Mouse (Mus musculus): ENCODE measurements around the gene Mlxipl. TPM values are rescaled to one million over a fixed set of nuclear protein-coding genes. Genes with fewer than 3 reads are reported as not detected.
"Not testable (repeated sequence)": the region's sequence is repeated elsewhere in the genome, so short reads cannot be mapped to it uniquely, and the experiment has no call there.

Mlxipl gene
- 3.8 and 4.7 TPM in 2 replicates for polyA plus RNA-seq (2015; fragmentation: Nextera tagmentation; extraction: Ambion mirVana)

- Histone ChIP-seq H3K36me3 (ENCODE audit: control insufficient read depth, insufficient read depth, low read length) (no peaks in the 10 kb centered on the region), H3K9ac (ENCODE audit: low read length) (0 out of 2 replicates have a peak within 1 kb of the TSS, but pooled peaks have one; percentile 35), H3K27ac (ENCODE audit: low read length) (no peak within 1 kb of the TSS), H3K4me1 (ENCODE audit: control insufficient read depth, insufficient read depth, low read length) (no peaks in the 10 kb centered on the region), H3K27me3 (ENCODE audit: control insufficient read depth, insufficient read depth, low read length) (peaks cover 37% of the 10 kb centered on the region), H3K4me3 (replicated peaks; ENCODE audit: low read length) (peak within 1 kb of the TSS; percentile 12; the same call in 1 of the 2 replicates), H3K9me3 (replicated peaks; ENCODE audit: control insufficient read depth, low read length) (no peaks in the 10 kb centered on the region), H3K4me2 (ENCODE audit: low read depth, low read length) (peak within 1 kb of the TSS; percentile 38)
- peak; percentile 50; the same call in 1 of the 2 replicates for ATAC-seq (ENCODE audit: insufficient read depth, low FRiP score)
- 2% methylated on average over 39 of the region's 39 CpGs for WGBS
These were observed at the start of gene Mlxipl for GRCm38 (mm10) chr5:135089653-135090052. Gene Mlxipl, plus strand, starts transcription at chr5:135089890.

- 57% methylated on average over 6 of the region's 6 CpGs for WGBS
- Histone ChIP-seq H3K9ac (ENCODE audit: low read length) (no peak overlapping the region), H3K27ac (ENCODE audit: low read length) (no peak overlapping the region), H3K27me3 (ENCODE audit: control insufficient read depth, insufficient read depth, low read length) (no peaks in the 10 kb centered on the region), H3K4me2 (ENCODE audit: low read depth, low read length) (no peak overlapping the region), H3K36me3 (ENCODE audit: control insufficient read depth, insufficient read depth, low read length) (0 out of 2 replicates have a peak, but pooled peaks cover 8% of the 10 kb centered on the region), H3K9me3 (replicated peaks; ENCODE audit: control insufficient read depth, low read length) (no peaks in the 10 kb centered on the region), H3K4me3 (replicated peaks; ENCODE audit: low read length) (no peak overlapping the region), H3K4me1 (ENCODE audit: control insufficient read depth, insufficient read depth, low read length) (no peaks in the 10 kb centered on the region)
- ATAC-seq (ENCODE audit: insufficient read depth, low FRiP score): no peak
These were observed 49.6 kb upstream of the Mlxipl start for GRCm38 (mm10) chr5:135040059-135040458.

DNA sequence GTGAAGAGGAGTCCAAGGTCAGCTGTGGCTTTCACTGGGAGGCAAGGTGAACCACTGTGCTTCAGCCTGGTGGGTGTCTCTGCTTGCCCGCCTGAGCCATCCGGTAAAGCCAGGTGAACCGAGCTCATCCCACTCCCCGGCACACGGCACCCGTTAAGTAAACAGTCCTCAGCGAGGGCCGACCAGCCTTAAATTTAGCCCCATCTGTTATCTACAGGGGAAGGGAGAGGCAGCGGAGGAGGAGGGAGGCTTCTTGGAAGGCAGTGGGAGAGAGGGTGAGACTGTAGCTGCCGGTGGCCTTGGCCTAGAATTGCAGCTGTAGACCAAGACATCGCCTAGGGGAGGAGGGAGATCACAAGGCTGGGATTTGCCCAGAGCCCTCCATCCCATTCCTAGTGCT is 48.9 kb upstream of the Mlxipl start:
- H3K4me1 ChIP-seq (ENCODE audit: control insufficient read depth, insufficient read depth, low read length): no peaks in the 10 kb centered on the region
- no peak for ATAC-seq (ENCODE audit: insufficient read depth, low FRiP score)
- no peak overlapping the region for H3K9ac ChIP-seq (ENCODE audit: low read length)
- H3K36me3 ChIP-seq (ENCODE audit: control insufficient read depth, insufficient read depth, low read length): 0 out of 2 replicates have a peak, but pooled peaks cover 8% of the 10 kb centered on the region
- no peak overlapping the region for H3K4me3 ChIP-seq (replicated peaks; ENCODE audit: low read length)
- no peaks in the 10 kb centered on the region for H3K9me3 ChIP-seq (replicated peaks; ENCODE audit: control insufficient read depth, low read length)
- WGBS: 32% methylated on average over 11 of the region's 11 CpGs
- H3K27me3 ChIP-seq (ENCODE audit: control insufficient read depth, insufficient read depth, low read length): no peaks in the 10 kb centered on the region
- H3K4me2 ChIP-seq (ENCODE audit: low read depth, low read length): no peak overlapping the region
- H3K27ac ChIP-seq (ENCODE audit: low read length): no peak overlapping the region

DNA sequence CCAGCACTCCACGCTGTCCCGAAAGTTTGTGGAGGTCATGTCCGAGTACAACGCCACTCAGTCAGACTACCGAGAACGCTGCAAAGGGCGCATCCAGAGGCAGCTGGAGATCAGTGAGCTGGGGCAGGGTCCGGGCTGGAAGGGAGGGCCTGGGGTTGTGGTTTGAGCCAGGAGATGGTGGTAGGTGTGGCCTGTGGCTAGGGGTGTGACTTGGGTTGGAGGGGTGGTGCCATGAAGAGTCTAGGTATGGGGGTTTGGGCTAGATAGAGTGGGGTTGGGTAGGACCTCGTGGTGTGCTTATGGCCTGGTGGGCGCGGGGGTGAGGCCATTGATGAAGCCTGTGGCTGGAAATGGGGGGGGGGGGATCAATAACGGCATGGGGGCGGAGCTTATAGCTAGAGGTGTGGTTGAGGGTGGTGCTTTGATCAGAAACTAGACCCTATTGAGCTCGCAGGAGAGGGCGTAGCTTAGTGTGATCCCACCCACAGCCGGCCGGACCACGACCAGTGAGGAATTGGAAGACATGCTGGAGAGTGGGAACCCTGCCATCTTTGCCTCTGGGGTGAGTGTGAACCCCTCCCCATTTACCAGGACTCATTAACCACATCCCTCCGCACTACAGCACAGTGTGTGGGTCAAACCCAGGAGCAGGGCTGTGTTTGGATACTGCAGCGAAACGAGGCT is 47.4 kb upstream of the Mlxipl start:
- Histone ChIP-seq H3K9ac (ENCODE audit: low read length) (no peak overlapping the region), H3K27me3 (ENCODE audit: control insufficient read depth, insufficient read depth, low read length) (no peaks in the 10 kb centered on the region), H3K9me3 (replicated peaks; ENCODE audit: control insufficient read depth, low read length) (no peaks in the 10 kb centered on the region), H3K36me3 (ENCODE audit: control insufficient read depth, insufficient read depth, low read length) (peaks cover 8% of the 10 kb centered on the region; the same call in 1 of the 2 replicates), H3K4me3 (replicated peaks; ENCODE audit: low read length) (no peak overlapping the region), H3K4me1 (ENCODE audit: control insufficient read depth, insufficient read depth, low read length) (no peaks in the 10 kb centered on the region), H3K27ac (ENCODE audit: low read length) (no peak overlapping the region), H3K4me2 (ENCODE audit: low read depth, low read length) (0 out of 2 replicates have a peak overlapping the region, but pooled peaks have one; percentile 6)
- peak; percentile 21; the same call in 1 of the 2 replicates for ATAC-seq (ENCODE audit: insufficient read depth, low FRiP score)
- WGBS: 44% methylated on average over 21 of the region's 21 CpGs

- no peaks in the 10 kb centered on the region for H3K9me3 ChIP-seq (replicated peaks; ENCODE audit: control insufficient read depth, low read length)
- no peak overlapping the region for H3K4me3 ChIP-seq (replicated peaks; ENCODE audit: low read length)
- no peaks in the 10 kb centered on the region for H3K27me3 ChIP-seq (ENCODE audit: control insufficient read depth, insufficient read depth, low read length)
- no peak overlapping the region for H3K4me2 ChIP-seq (ENCODE audit: low read depth, low read length)
- 92% methylated on average over 3 of the region's 3 CpGs for WGBS
- no peak overlapping the region for H3K27ac ChIP-seq (ENCODE audit: low read length)
- ATAC-seq (ENCODE audit: insufficient read depth, low FRiP score): no peak
- H3K36me3 ChIP-seq (ENCODE audit: control insufficient read depth, insufficient read depth, low read length): peaks cover 6% of the 10 kb centered on the region; the same call in 1 of the 2 replicates
- no peak overlapping the region for H3K9ac ChIP-seq (ENCODE audit: low read length)
- no peaks in the 10 kb centered on the region for H3K4me1 ChIP-seq (ENCODE audit: control insufficient read depth, insufficient read depth, low read length)
These were observed 45.1 kb upstream of the Mlxipl start for GRCm38 (mm10) chr5:135044575-135044974.

DNA sequence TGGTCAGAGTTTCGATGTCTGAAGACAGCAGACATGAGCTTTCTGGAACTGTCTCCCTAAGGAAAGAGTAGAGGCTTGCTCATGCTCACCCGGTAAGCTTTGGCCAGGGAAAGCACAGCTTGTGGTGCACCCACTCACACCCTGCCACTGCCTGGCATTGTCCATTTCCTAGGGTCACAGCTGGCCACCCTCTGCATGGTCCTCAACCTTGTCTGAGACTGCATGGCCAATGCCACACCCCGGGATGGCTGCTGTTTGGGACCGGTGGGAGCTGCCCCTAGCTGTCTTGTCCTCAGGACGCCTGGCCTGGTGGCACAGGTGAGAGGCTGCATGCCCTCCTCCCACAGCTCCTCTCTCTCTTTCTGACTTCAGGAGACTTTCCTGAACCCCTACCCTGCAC is 41.2 kb upstream of the Mlxipl start:
- ATAC-seq (ENCODE audit: insufficient read depth, low FRiP score): no peak
- no peak overlapping the region for H3K27ac ChIP-seq (ENCODE audit: low read length)
- no peaks in the 10 kb centered on the region for H3K4me1 ChIP-seq (ENCODE audit: control insufficient read depth, insufficient read depth, low read length)
- H3K9me3 ChIP-seq (replicated peaks; ENCODE audit: control insufficient read depth, low read length): no peaks in the 10 kb centered on the region
- H3K4me3 ChIP-seq (replicated peaks; ENCODE audit: low read length): no peak overlapping the region
- H3K9ac ChIP-seq (ENCODE audit: low read length): no peak overlapping the region
- no peak overlapping the region for H3K4me2 ChIP-seq (ENCODE audit: low read depth, low read length)
- 95% methylated on average over 5 of the region's 5 CpGs for WGBS
- no peaks in the 10 kb centered on the region for H3K27me3 ChIP-seq (ENCODE audit: control insufficient read depth, insufficient read depth, low read length)
- H3K36me3 ChIP-seq (ENCODE audit: control insufficient read depth, insufficient read depth, low read length): peaks cover 6% of the 10 kb centered on the region; the same call in 1 of the 2 replicates

- not testable (repeated sequence) for H3K4me2 ChIP-seq (ENCODE audit: low read depth, low read length)
These were observed 40.4 kb upstream of the Mlxipl start for GRCm38 (mm10) chr5:135049268-135049667.

GRCm38 (mm10) chr5:135053356-135053755 is 36.3 kb upstream of the Mlxipl start:
- no peak for ATAC-seq (ENCODE audit: insufficient read depth, low FRiP score)
- 86% methylated on average over 12 of the region's 12 CpGs for WGBS
- no peaks in the 10 kb centered on the region for H3K27me3 ChIP-seq (ENCODE audit: control insufficient read depth, insufficient read depth, low read length)
- H3K9me3 ChIP-seq (replicated peaks; ENCODE audit: control insufficient read depth, low read length): no peaks in the 10 kb centered on the region
- H3K4me1 ChIP-seq (ENCODE audit: control insufficient read depth, insufficient read depth, low read length): no peaks in the 10 kb centered on the region
- no peak overlapping the region for H3K27ac ChIP-seq (ENCODE audit: low read length)
- no peaks in the 10 kb centered on the region for H3K36me3 ChIP-seq (ENCODE audit: control insufficient read depth, insufficient read depth, low read length)
- H3K4me3 ChIP-seq (replicated peaks; ENCODE audit: low read length): no peak overlapping the region
- H3K9ac ChIP-seq (ENCODE audit: low read length): no peak overlapping the region
- no peak overlapping the region for H3K4me2 ChIP-seq (ENCODE audit: low read depth, low read length)

More at GRCm38 (mm10) chr5:135049268-135049667, 40.4 kb upstream of the Mlxipl start:
- not testable (repeated sequence) for H3K4me3 ChIP-seq (replicated peaks; ENCODE audit: low read length); H3K36me3 ChIP-seq (ENCODE audit: control insufficient read depth, insufficient read depth, low read length); H3K27me3 ChIP-seq (ENCODE audit: control insufficient read depth, insufficient read depth, low read length); ATAC-seq (ENCODE audit: insufficient read depth, low FRiP score); H3K27ac ChIP-seq (ENCODE audit: low read length); H3K9me3 ChIP-seq (replicated peaks; ENCODE audit: control insufficient read depth, low read length); H3K9ac ChIP-seq (ENCODE audit: low read length); H3K4me1 ChIP-seq (ENCODE audit: control insufficient read depth, insufficient read depth, low read length)
- WGBS: 88% methylated on average over 6 of the region's 6 CpGs

DNA sequence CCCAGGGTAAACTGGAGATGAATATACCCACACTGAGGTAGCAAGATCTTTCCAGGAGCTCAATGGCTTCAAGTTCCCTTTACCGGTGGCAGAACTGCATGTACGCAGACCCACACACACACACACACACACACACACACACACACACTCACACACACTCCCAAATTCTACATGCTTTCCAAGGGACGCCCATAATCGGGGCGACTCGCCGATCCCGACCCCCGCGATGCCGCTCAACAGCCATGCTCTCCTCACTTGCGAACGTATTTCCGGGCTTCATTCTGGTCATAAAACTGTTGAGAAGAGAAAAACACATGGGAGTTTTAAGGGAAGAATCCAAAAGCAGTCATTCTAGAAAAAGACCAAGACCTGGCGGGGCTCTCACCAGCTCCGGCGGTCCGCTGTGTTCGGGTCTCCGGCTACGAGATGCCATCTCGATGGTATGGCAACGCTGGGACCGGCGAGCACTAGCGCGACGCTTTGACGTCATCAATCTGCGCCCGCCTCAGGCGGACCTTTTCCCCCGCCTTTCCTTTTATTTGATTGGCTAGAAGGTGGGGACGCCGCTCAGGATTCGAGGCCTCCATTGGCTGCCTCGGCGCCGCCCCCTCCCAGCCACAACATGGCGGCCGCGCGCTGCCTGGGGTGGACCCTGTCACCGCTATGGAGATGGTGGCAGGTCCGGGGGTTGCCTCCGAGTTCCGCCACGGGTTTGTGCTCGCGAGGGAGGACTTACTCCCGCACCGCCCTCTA is 25.9 kb upstream of the Mlxipl start, which contains the start of gene Dnajc30:
Gene Dnajc30 (plus strand): TSS at position 574 of the 753 bp plus-strand sequence.
- H3K27ac ChIP-seq (ENCODE audit: low read length): peak within 1 kb of the TSS; percentile 66
- WGBS: under 1% methylated on average over 52 of the region's 52 CpGs
- H3K36me3 ChIP-seq (ENCODE audit: control insufficient read depth, insufficient read depth, low read length): peaks cover 13% of the 10 kb centered on the region

More for the DNA sequence above, 25.9 kb upstream of the Mlxipl start, which contains the start of gene Dnajc30:
- H3K9ac ChIP-seq (ENCODE audit: low read length): peak within 1 kb of the TSS; percentile 90
- H3K9me3 ChIP-seq (replicated peaks; ENCODE audit: control insufficient read depth, low read length): no peaks in the 10 kb centered on the region
- peak within 1 kb of the TSS; percentile 85 for H3K4me2 ChIP-seq (ENCODE audit: low read depth, low read length)
- ATAC-seq (ENCODE audit: insufficient read depth, low FRiP score): peak; percentile 97
- H3K4me1 ChIP-seq (ENCODE audit: control insufficient read depth, insufficient read depth, low read length): peaks cover 14% of the 10 kb centered on the region
- no peaks in the 10 kb centered on the region for H3K27me3 ChIP-seq (ENCODE audit: control insufficient read depth, insufficient read depth, low read length)
- H3K4me3 ChIP-seq (replicated peaks; ENCODE audit: low read length): peak within 1 kb of the TSS; percentile 97

Measured in stomach, embryonic 16.5 days (tissue).